Mouse (Mus musculus) stomach, embryonic 14.5 days (tissue): Measurements from ENCODE around the gene Mtfr2. TPM values are rescaled to one million over a fixed set of nuclear protein-coding genes. Genes with fewer than 3 reads are reported as not detected.
A peak's percentile ranks its signal among the peaks of the same experiment; 100 is the strongest.

ENCODE experiments used
- ATAC-seq: fragments of 200-750 bp; cut with Nextera tagmentation; 2 replicates; pipeline ENCODE4 v1.8.0; 2017; ENCODE audit warnings: low read depth, moderate TSS enrichment; ENCODE audit not compliant: insufficient number of reproducible peaks, insufficient read depth, low FRiP score
- H3K27ac ChIP-seq: fragments of 300-500 bp; sonication (generic); 2 replicates; pipeline ENCODE4 v1.5.1; 2014; ENCODE audit warnings: mild to moderate bottlenecking, low read length, moderate library complexity, mixed read lengths
- H3K27me3 ChIP-seq: fragments of 300-500 bp; sonication (generic); 2 replicates; pipeline ENCODE4 v1.6.1; 2014; ENCODE audit warnings: low read length, control low read depth, mixed read lengths; ENCODE audit not compliant: control insufficient read depth, insufficient read depth
- H3K36me3 ChIP-seq: fragments of 300-500 bp; sonication (generic); 2 replicates; pipeline ENCODE4 v1.6.1; 2014; ENCODE audit warnings: mild to moderate bottlenecking, control low read depth, low read length, moderate library complexity, mixed read lengths; ENCODE audit not compliant: control insufficient read depth, insufficient read depth
- H3K4me1 ChIP-seq: fragments of 300-500 bp; sonication (generic); 2 replicates; pipeline ENCODE4 v1.6.1; 2014; ENCODE audit warnings: low read length, control low read depth, mixed read lengths; ENCODE audit not compliant: control insufficient read depth, insufficient read depth
- H3K4me2 ChIP-seq: fragments of 300-500 bp; sonication (generic); replicated peaks from 2 replicates; pipeline ENCODE4 v1.6.1; 2014; ENCODE audit warnings: low read depth, low read length, control low read depth
- H3K4me3 ChIP-seq: fragments of 300-500 bp; sonication (generic); 2 replicates; pipeline ENCODE4 v1.5.1; 2014; ENCODE audit warnings: low read depth, low read length, control low read depth
- H3K9ac ChIP-seq: fragments of 300-500 bp; sonication (generic); replicated peaks from 2 replicates; pipeline ENCODE4 v1.6.1; 2014; ENCODE audit warnings: low read depth, mild to moderate bottlenecking, control low read depth, low read length, moderate library complexity, mixed read lengths
- H3K9me3 ChIP-seq: fragments of 300-500 bp; sonication (generic); 2 replicates; pipeline ENCODE4 v1.6.1; 2016; ENCODE audit warnings: low read depth, low read length, control low read depth; ENCODE audit not compliant: control insufficient read depth
- WGBS: fragments of 180-500 bp; shearing (Covaris S2); extraction: QIAGEN DNeasy Blood & Tissue Kit; methylation state at CpG from one replicate; pipeline ENCODE4 v1.1.7; 2014; 5-methylcytosine and 5-hydroxymethylcytosine counted together
- polyA plus RNA-seq: library from polyadenylated mRNA; unstranded; fragments of >200 nt; fragmentation: Nextera tagmentation; extraction: Ambion mirVana; gene quantifications from 2 replicates; pipeline ENCODE4 v1.2.1, GENCODE M21; 2014

Mtfr2 gene
- 1.8 and 3.7 TPM in 2 replicates for polyA plus RNA-seq

DNA sequence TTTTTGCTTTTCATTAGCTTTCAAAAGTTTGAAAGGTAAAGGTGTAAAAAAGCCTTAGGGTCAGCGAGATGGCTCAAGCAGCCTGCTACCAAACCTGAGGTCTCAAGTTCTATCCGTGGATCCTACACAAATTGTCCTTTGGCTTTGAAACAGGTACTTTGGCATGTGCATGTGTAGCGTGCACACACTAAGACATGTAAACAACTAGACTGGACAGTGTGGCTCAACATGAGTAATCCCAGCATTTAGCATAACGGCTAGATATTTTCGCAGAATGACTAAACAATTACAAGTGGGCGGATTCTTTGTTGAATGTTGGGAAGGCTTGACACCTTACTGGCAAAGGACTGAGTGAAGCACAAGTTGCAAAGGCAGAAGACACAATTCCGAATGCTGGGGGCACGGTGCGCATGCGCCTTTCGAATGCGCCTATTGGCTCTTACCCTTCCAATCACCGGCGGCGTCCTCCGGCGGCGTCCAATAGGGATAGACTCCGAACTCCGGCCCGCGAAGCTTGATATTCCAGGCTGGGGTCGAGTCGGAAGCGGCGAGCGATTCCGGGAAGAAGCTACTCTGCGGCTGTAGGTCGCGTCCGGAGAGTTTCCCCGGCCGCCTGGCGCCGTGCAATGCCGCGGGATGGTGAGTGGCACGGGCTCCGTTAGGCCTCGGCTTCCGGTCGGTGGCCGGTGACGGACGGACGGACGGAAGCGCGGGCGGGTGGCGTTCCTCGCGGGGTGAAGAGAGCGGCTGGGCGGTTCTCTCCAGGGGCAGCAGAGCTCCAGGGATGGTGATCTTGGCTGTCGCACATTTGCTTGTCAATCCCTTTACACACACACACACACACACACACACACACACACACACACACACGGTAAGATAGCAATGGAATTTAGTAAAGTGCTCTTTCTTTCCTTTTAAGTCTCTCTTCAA lies at the start of gene Mtfr2:
Gene Mtfr2 (plus strand): TSS at position 486 of the 930 bp plus-strand sequence.
- 0 out of 2 replicates have a peak within 1 kb of the TSS, but pooled peaks have one; percentile 28 for H3K27ac ChIP-seq
- WGBS = 1% methylated on average over 58 of the region's 58 CpGs

DNA sequence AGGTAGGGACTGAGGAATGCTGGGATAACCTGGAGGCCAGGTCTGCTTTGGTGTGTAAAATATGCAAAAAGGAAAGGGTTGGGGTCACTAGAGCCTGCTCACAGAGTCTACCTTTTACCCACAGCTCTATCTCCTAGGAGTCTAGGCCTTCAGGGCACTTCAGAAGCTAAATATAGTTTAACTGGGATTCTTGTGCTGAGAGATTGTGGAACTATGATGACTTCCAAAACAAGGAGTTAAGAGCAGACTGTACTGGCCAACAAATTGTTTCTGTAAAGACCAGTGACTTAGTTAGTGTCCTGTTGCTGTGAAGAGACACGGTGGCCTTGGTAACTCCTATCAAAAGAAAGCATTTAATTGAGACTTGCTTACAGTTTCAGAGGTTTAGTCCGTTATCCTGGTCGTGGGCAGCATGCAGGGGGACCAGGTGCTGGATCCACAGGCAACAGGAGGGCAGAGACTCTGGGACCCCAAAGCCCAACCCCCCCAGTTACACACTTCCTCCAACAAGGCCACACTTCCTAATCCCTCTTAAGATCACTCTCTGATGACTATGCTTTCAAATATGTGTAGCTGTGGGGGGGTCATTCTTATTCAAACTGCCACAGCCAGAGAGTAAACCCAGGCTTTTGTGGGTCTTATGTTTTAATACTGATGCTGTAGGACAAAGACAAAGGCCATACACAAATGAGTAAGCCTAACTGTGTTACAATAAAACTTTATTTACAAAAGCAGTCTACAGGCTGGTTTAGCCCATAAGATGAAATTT lies 49.2 kb upstream of the Mtfr2 start:
- no peak overlapping the region for H3K27ac ChIP-seq
- no peaks in the 10 kb centered on the region for H3K36me3 ChIP-seq
- no peak overlapping the region for H3K4me3 ChIP-seq
- H3K9ac ChIP-seq = no peak overlapping the region
- WGBS = 58% methylated on average over 3 of the region's 3 CpGs
- H3K4me1 ChIP-seq = no peaks in the 10 kb centered on the region
- no peaks in the 10 kb centered on the region for H3K9me3 ChIP-seq
- no peak overlapping the region for H3K4me2 ChIP-seq
- no peaks in the 10 kb centered on the region for H3K27me3 ChIP-seq
- no peak for ATAC-seq

More for the DNA sequence above, at the start of gene Mtfr2:
- Histone ChIP-seq H3K4me1 (peaks cover 5% of the 10 kb centered on the region; the same call in 1 of the 2 replicates), H3K9me3 (no peaks in the 10 kb centered on the region), H3K4me3 (peak within 1 kb of the TSS; percentile 58), H3K4me2 (peak within 1 kb of the TSS; percentile 54), H3K27me3 (no peaks in the 10 kb centered on the region), H3K36me3 (peaks cover 26% of the 10 kb centered on the region), H3K9ac (peak within 1 kb of the TSS; percentile 45; the same call in 1 of the 2 replicates)
- peak; percentile 95 for ATAC-seq

DNA sequence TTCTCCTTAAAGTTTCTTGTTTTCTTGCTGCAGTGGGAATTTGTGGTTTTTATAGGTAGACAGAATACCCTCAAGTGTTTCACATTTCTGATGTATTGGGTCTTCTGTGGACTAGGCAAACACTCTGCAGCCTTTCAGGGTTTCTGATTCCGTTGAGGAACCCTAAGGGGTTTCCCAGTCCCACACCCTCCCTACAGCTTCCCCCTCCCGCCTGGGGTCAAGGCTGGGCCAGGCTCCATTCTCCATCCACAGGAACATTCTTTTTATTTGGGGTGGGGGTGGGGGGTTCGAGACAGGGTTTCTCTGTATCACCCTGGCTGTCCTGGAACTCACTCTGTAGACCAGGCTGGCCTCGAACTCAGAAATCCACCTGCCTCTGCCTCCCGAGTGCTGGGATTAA lies 48.5 kb upstream of the Mtfr2 start:
- WGBS = 75% methylated on average over 5 of the region's 5 CpGs
- H3K27me3 ChIP-seq = no peaks in the 10 kb centered on the region
- H3K4me2 ChIP-seq = no peak overlapping the region
- no peak overlapping the region for H3K27ac ChIP-seq
- H3K36me3 ChIP-seq = no peaks in the 10 kb centered on the region
- ATAC-seq = no peak
- H3K9ac ChIP-seq = no peak overlapping the region
- H3K4me1 ChIP-seq = no peaks in the 10 kb centered on the region
- H3K9me3 ChIP-seq = no peaks in the 10 kb centered on the region
- H3K4me3 ChIP-seq = no peak overlapping the region

DNA sequence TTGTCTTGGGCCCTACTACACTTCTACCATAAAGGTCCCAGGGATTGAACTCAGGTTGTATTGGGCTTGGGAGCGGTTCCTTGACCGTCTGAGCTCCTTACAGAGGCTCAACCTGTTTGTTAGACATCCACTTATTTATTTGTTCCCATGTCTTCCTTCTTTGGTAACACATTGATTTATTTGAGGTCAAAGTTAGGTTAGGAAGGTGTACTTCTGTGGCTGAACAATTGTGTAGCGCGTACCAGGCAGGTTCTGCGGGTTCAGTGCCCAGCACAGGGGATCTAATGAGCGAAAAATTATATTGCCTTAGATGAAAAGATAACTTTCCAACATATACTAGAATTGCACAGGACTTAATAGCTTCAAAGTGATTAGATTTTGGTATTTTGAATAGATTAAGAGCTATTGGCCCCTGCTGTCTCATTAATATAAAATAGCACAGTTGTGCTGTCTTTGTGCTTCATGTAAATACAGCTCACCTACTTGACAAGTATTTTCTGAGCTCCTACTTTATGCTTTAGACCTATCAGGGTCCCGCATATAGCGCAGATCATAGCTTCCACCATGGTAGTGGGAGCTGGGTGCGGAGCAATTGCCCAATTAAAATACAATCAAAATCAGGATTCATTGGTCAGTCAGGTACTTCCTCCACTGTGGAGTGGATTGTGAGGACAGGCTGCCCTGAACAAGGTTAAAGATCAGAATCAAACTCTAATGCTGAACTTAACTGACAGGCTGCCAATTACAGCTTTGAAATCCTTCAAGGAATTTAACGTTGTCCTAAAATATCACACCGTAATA lies 36.4 kb upstream of the Mtfr2 start:
- WGBS = 39% methylated on average over 11 of the region's 11 CpGs
- no peaks in the 10 kb centered on the region for H3K36me3 ChIP-seq
- H3K27ac ChIP-seq = peak overlapping the region; percentile 98
- H3K4me1 ChIP-seq = peaks cover 9% of the 10 kb centered on the region; the same call in 1 of the 2 replicates
- H3K27me3 ChIP-seq = no peaks in the 10 kb centered on the region
- peak overlapping the region; percentile 92 for H3K4me3 ChIP-seq
- no peak for ATAC-seq
- peak overlapping the region; percentile 54 for H3K4me2 ChIP-seq
- no peaks in the 10 kb centered on the region for H3K9me3 ChIP-seq
- peak overlapping the region; percentile 55 for H3K9ac ChIP-seq

DNA sequence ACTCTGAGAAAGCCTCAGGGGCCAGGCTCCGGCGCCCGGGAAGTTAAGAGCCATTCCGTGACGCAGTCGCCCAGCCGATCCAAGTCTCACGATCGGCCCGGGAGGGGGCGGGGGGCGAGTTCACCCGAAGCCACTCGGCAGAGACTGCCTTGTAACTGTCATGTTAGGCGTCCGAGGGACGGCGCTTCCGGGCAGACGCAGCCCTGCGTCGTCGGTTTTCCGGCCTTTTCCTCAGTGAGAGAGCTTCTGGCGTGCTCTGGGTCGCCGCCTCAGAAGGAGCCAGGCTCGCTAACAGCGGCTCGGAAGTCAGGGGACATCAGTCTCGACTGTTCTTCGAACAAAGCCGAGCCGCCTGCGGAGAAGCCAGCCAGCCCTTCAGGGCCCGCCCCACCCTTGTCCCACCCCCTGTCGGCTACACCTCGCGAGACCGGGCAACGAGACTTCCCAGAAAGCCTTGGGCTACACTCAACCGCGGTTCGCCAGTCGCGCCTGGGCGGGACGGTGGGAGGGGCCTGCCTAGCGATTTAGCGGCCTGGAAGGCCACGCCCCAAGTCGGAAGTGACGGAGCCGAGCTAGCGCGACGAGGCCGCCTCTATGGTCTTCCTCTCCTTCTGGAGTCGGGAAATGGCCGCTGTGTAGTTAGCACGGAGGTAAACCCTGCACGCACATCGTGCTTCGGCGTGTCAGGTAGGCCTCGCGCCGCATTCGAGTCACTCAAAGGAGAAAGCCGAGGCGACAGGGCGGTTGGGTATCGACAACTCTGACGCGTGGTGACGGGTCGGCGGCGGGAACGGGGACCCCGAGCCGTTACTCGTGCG lies 35.4 kb upstream of the Mtfr2 start, which contains the start of gene Bclaf1:
Gene Bclaf1 (plus strand): TSS at position 552 of the 818 bp plus-strand sequence.
- Histone ChIP-seq H3K4me2 (peak within 1 kb of the TSS; percentile 57), H3K27ac (peak within 1 kb of the TSS; percentile 98), H3K4me1 (peaks cover 9% of the 10 kb centered on the region; the same call in 1 of the 2 replicates), H3K9me3 (no peaks in the 10 kb centered on the region), H3K36me3 (no peaks in the 10 kb centered on the region), H3K4me3 (peak within 1 kb of the TSS; percentile 92), H3K27me3 (no peaks in the 10 kb centered on the region), H3K9ac (peak within 1 kb of the TSS; percentile 93)
- under 1% methylated on average over 83 of the region's 84 CpGs for WGBS
- ATAC-seq = peak; percentile 99

DNA sequence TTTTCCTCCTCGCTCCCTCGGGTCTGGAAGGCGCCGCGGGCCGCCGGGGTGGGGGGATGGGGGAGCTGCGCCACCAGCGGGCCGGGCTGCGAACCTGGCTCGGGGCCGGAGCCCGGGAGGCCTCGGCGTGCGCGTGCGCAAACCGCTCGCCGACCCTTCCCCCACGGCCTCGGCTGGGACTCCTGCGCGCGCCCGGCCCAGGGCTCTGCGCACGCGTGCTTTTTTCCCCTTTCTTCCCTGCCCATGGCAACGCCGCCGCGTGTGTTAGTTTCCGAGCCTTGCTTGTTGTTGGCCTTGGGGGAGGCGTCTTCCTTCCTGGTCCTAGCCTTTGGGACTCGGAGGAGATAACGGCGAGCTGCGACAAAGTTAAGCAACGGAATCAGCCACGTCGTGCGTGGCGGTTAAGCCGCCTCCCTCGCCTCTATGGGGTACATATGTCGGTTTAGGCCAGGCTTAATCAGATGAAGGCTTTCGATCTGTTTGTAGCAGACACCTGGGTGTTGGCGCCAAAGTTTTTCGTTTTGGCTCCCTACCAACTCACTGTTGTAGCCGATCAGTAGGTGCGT lies 34.8 kb upstream of the Mtfr2 start:
- H3K27me3 ChIP-seq = no peaks in the 10 kb centered on the region
- H3K27ac ChIP-seq = peak overlapping the region; percentile 98
- peaks cover 9% of the 10 kb centered on the region; the same call in 1 of the 2 replicates for H3K4me1 ChIP-seq
- peak overlapping the region; percentile 92 for H3K4me3 ChIP-seq
- WGBS = under 1% methylated on average over 52 of the region's 54 CpGs
- H3K9me3 ChIP-seq = no peaks in the 10 kb centered on the region
- H3K4me2 ChIP-seq = peak overlapping the region; percentile 57
- H3K9ac ChIP-seq = peak overlapping the region; percentile 93
- ATAC-seq = peak; percentile 68
- peaks cover 3% of the 10 kb centered on the region; the same call in 1 of the 2 replicates for H3K36me3 ChIP-seq

DNA sequence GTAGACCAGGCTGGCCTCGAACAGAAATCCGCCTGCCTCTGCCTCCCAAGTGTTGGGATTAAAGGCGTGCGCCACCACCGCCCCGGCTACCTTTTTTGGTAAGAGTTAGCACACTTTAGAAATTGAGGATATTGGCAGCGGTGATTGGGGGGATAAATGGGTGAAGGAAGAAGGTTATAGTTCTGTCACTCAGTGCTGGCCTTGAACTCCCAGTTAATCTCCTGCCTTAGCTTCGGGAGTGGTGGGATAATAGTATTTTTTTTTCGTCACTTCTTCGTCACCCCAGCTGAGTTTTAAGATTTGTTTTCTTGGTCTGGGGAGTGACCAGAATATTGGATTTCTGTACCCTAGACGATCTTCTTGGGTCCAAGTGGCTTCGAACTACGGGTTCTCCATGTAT lies 34.1 kb upstream of the Mtfr2 start:
- peak overlapping the region; percentile 98; the same call in 1 of the 2 replicates for H3K27ac ChIP-seq
- peaks cover 9% of the 10 kb centered on the region; the same call in 1 of the 2 replicates for H3K4me1 ChIP-seq
- 47% methylated on average over 13 of the region's 13 CpGs for WGBS
- H3K9ac ChIP-seq = peak overlapping the region; percentile 93; the same call in 1 of the 2 replicates
- no peaks in the 10 kb centered on the region for H3K9me3 ChIP-seq
- no peak for ATAC-seq
- peak overlapping the region; percentile 57 for H3K4me2 ChIP-seq
- no peaks in the 10 kb centered on the region for H3K27me3 ChIP-seq
- H3K36me3 ChIP-seq = peaks cover 9% of the 10 kb centered on the region; the same call in 1 of the 2 replicates
- peak overlapping the region; percentile 92 for H3K4me3 ChIP-seq
